Mouse (Mus musculus) olfactory bulb, adult 2 months (tissue): Measurements from ENCODE around the gene Galnt13.
"Not testable (repeated sequence)": the region's sequence is repeated elsewhere in the genome, so short reads cannot be mapped to it uniquely, and the experiment has no call there.

ENCODE experiments used
- CTCF ChIP-seq: fragments of 200-500 bp; IDR thresholded peaks from 2 replicates; pipeline ENCODE4 v1.5.1; 2012; ENCODE audit warnings: low read depth, mild to moderate bottlenecking, low read length, moderate library complexity; ENCODE audit not compliant: insufficient read depth
- POLR2A ChIP-seq: fragments of 200-500 bp; IDR thresholded peaks from 2 replicates; pipeline ENCODE4 v1.6.1; 2012; ENCODE audit warnings: mild to moderate bottlenecking, low read depth, low read length, moderate library complexity; ENCODE audit not compliant: insufficient read depth

DNA sequence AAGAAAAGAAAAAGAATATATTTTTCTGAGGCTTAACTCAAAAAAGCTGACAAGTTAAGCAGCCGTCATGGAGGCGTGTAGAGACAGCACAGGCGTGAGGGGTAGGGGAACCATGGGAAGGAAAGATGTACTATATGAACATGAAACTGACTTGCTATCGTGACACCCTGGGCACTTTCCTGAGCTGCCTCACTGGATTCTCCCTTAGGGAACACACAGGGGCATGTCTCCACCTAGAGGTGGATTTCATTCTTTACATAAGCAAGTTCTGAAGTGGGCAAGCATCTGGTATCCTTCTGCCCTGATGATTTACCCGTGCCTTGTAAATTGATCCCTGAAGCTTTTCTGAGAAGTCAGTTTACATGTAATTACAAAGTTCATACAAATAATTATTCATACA, 586.4 kb downstream of the Galnt13 start:
- TF ChIP-seq CTCF, POLR2A: not testable (repeated sequence)
